18 mouse cellular contexts compared by ENCODE assay signal in genomic region chr13:102790601-102791155, GRCm38 (mm10).
DNase-seq lines count a peak whose midpoint lies in the region; ATAC-seq and TF ChIP-seq lines count a peak whose summit lies in the region.
"Had no signal": no experiment of that assay in that cellular context is flagged by ENCODE, and none has a peak within 500 bp of the region (broad histone marks: within the 10 kb centered on the region; RNA-seq: fewer than 3 reads in every experiment).

No protein-coding gene starts in this region.

- H3K4me2 ChIP-seq in forebrain, embryonic 14.5 days (ENCODE audit: low read length): no peak overlapping the region
- H3K4me2 ChIP-seq in forebrain, embryonic 16.5 days (ENCODE audit: low read length): no peak overlapping the region
- no peak overlapping the region for H3K4me2 ChIP-seq in liver, embryonic 14.5 days (ENCODE audit: low read depth)
- no peak overlapping the region for H3K4me2 ChIP-seq in embryonic facial prominence, embryonic 15.5 days (replicated peaks)
- H3K4me2 ChIP-seq: forebrain, embryonic 15.5 days; liver, embryonic 13.5 days; neural tube, embryonic 12.5 days; stomach, embryonic 15.5 days had no signal

- H3K36me3 ChIP-seq in forebrain, embryonic 14.5 days (ENCODE audit: control insufficient read depth, insufficient read depth, low read length): 0 out of 2 replicates have a peak, but pooled peaks cover 3% of the 10 kb centered on the region
- no peaks in the 10 kb centered on the region for H3K36me3 ChIP-seq in forebrain, embryonic 16.5 days (ENCODE audit: control insufficient read depth, insufficient read depth)
- no peaks in the 10 kb centered on the region for H3K36me3 ChIP-seq in liver, embryonic 14.5 days (replicated peaks; ENCODE audit: control insufficient read depth, insufficient read depth, low read depth)
- H3K36me3 ChIP-seq in embryonic facial prominence, embryonic 15.5 days: peaks cover 6% of the 10 kb centered on the region; the same call in 1 of the 2 replicates
- H3K36me3 ChIP-seq: forebrain, embryonic 15.5 days; liver, embryonic 13.5 days; neural tube, embryonic 12.5 days had no signal

- ATAC-seq in forebrain, embryonic 14.5 days: no peak
- no peak for ATAC-seq in forebrain, embryonic 16.5 days
- 0 out of 2 replicates have a peak, but pooled peaks have one; percentile 35 for ATAC-seq in liver, embryonic 14.5 days (ENCODE audit: insufficient read depth)
- no peak for ATAC-seq in embryonic facial prominence, embryonic 15.5 days (ENCODE audit: insufficient number of reproducible peaks, low FRiP score, low TSS enrichment, low read depth)
- ATAC-seq: forebrain, embryonic 15.5 days had no signal

- TF ChIP-seq EP300 in liver, embryonic 14.5 days (IDR thresholded peaks at IDR 0.05; ENCODE audit: low read depth): no peak

- H3K27ac ChIP-seq in forebrain, embryonic 14.5 days (ENCODE audit: low read depth, low read length): no peak overlapping the region
- H3K27ac ChIP-seq in forebrain, embryonic 16.5 days (ENCODE audit: low read length): no peak overlapping the region
- H3K27ac ChIP-seq in liver, embryonic 14.5 days: no peak overlapping the region
- 0 out of 2 replicates have a peak overlapping the region, but pooled peaks have one; percentile 39 for H3K27ac ChIP-seq in embryonic facial prominence, embryonic 15.5 days (replicated peaks)
- H3K27ac ChIP-seq: forebrain, embryonic 15.5 days; gastrocnemius, adult 2 months; liver, embryonic 13.5 days; neural tube, embryonic 12.5 days; stomach, embryonic 15.5 days had no signal

- DNase-seq in forebrain, embryonic 14.5 days (ENCODE audit: low spot score): peak; percentile 37
- DNase-seq in liver, embryonic 14.5 days (ENCODE audit: low read depth in 3 of 3, low spot score in 3 of 3): no peak
- no peak for DNase-seq in liver
- peak; percentile 60 for DNase-seq in embryo, embryonic 10.5 days (ENCODE audit: low spot score)
- no peak for DNase-seq in frontal cortex, adult 2 months (ENCODE audit: extremely low spot score in 1 of 2, low spot score in 1 of 2)
- DNase-seq: adrenal gland, postnatal 10 days; cerebellum, postnatal 10 days; gastrocnemius, adult 2 months; heart, postnatal 4 days; layer of hippocampus, adult 9-11 months; liver, embryonic 13.5 days; spleen, adult 18-20 months; thymus, adult 2 months had no signal

- no peak overlapping the region for H3K9ac ChIP-seq in forebrain, embryonic 14.5 days (ENCODE audit: low read length)
- no peak overlapping the region for H3K9ac ChIP-seq in forebrain, embryonic 16.5 days (replicated peaks; ENCODE audit: low read depth, low read length)
- H3K9ac ChIP-seq in liver, embryonic 14.5 days (replicated peaks): no peak overlapping the region
- no peak overlapping the region for H3K9ac ChIP-seq in embryonic facial prominence, embryonic 15.5 days
- H3K9ac ChIP-seq: forebrain, embryonic 15.5 days; liver, embryonic 13.5 days; neural tube, embryonic 12.5 days; stomach, embryonic 15.5 days had no signal

- H3K27me3 ChIP-seq in forebrain, embryonic 14.5 days (replicated peaks; ENCODE audit: control insufficient read depth, insufficient read depth, low read length): no peaks in the 10 kb centered on the region
- no peaks in the 10 kb centered on the region for H3K27me3 ChIP-seq in forebrain, embryonic 16.5 days (replicated peaks; ENCODE audit: control insufficient read depth, insufficient read depth, low read length)
- H3K27me3 ChIP-seq in liver, embryonic 14.5 days (ENCODE audit: control insufficient read depth, insufficient read depth, low read length): no peaks in the 10 kb centered on the region
- no peaks in the 10 kb centered on the region for H3K27me3 ChIP-seq in embryonic facial prominence, embryonic 15.5 days
- H3K27me3 ChIP-seq: forebrain, embryonic 15.5 days; liver, embryonic 13.5 days; neural tube, embryonic 12.5 days; stomach, embryonic 15.5 days had no signal

- no peaks in the 10 kb centered on the region for H3K9me3 ChIP-seq in forebrain, embryonic 14.5 days (replicated peaks; ENCODE audit: control insufficient read depth, low read length)
- no peaks in the 10 kb centered on the region for H3K9me3 ChIP-seq in forebrain, embryonic 16.5 days (ENCODE audit: control insufficient read depth, low read length)
- no peaks in the 10 kb centered on the region for H3K9me3 ChIP-seq in liver, embryonic 14.5 days (ENCODE audit: control insufficient read depth, low read length)
- no peaks in the 10 kb centered on the region for H3K9me3 ChIP-seq in embryonic facial prominence, embryonic 15.5 days (replicated peaks)
- H3K9me3 ChIP-seq: forebrain, embryonic 15.5 days; liver, embryonic 13.5 days; neural tube, embryonic 12.5 days; stomach, embryonic 15.5 days had no signal

- TF ChIP-seq CTCF in liver, embryonic 14.5 days (IDR thresholded peaks at IDR 0.05; ENCODE audit: low read depth): no peak

- 79% methylated on average over 6 of the region's 6 CpGs for WGBS in forebrain, embryonic 14.5 days
- WGBS in forebrain, embryonic 16.5 days: 71% methylated on average over 6 of the region's 6 CpGs
- 83% methylated on average over 6 of the region's 6 CpGs for WGBS in liver, embryonic 14.5 days (ENCODE audit: insufficient replicate concordance)
- 40% methylated on average over 6 of the region's 6 CpGs for WGBS in embryonic facial prominence, embryonic 15.5 days

- no peak overlapping the region for H3K4me3 ChIP-seq in forebrain, embryonic 14.5 days (ENCODE audit: low read depth, low read length)
- no peak overlapping the region for H3K4me3 ChIP-seq in forebrain, embryonic 16.5 days (replicated peaks; ENCODE audit: low read length)
- H3K4me3 ChIP-seq in liver, embryonic 14.5 days (ENCODE audit: insufficient read depth in 1 of 2, low read depth in 2 of 2, low read length in 2 of 2): no peak overlapping the region
- no peak overlapping the region for H3K4me3 ChIP-seq in embryonic facial prominence, embryonic 15.5 days (replicated peaks)
- H3K4me3 ChIP-seq: forebrain, embryonic 15.5 days; gastrocnemius, adult 2 months; liver, embryonic 13.5 days; neural tube, embryonic 12.5 days; stomach, embryonic 15.5 days had no signal

- no peaks in the 10 kb centered on the region for H3K4me1 ChIP-seq in forebrain, embryonic 14.5 days (ENCODE audit: control insufficient read depth, insufficient read depth, low read length)
- no peaks in the 10 kb centered on the region for H3K4me1 ChIP-seq in forebrain, embryonic 16.5 days (replicated peaks; ENCODE audit: control insufficient read depth, insufficient read depth, low read length)
- no peaks in the 10 kb centered on the region for H3K4me1 ChIP-seq in liver, embryonic 14.5 days (replicated peaks; ENCODE audit: control insufficient read depth in 2 of 2, insufficient read depth in 2 of 2, low read length in 1 of 2)
- H3K4me1 ChIP-seq in embryonic facial prominence, embryonic 15.5 days: peaks cover 3% of the 10 kb centered on the region; the same call in 1 of the 2 replicates
- H3K4me1 ChIP-seq: forebrain, embryonic 15.5 days; neural tube, embryonic 12.5 days; stomach, embryonic 15.5 days had no signal

Comparison
In these comparisons a context has a peak if more than half of its experiments do, and no peak if none do; other contexts are left out.
1. DNase-seq: peak in forebrain, embryonic 14.5 days (single experiment) and embryo, embryonic 10.5 days (single experiment); none in liver, embryonic 14.5 days (0 of 3), liver (single experiment) and frontal cortex, adult 2 months (0 of 2).